Mouse (Mus musculus): ENCODE results near the gene Pck2.

Pck2 gene

DNA sequence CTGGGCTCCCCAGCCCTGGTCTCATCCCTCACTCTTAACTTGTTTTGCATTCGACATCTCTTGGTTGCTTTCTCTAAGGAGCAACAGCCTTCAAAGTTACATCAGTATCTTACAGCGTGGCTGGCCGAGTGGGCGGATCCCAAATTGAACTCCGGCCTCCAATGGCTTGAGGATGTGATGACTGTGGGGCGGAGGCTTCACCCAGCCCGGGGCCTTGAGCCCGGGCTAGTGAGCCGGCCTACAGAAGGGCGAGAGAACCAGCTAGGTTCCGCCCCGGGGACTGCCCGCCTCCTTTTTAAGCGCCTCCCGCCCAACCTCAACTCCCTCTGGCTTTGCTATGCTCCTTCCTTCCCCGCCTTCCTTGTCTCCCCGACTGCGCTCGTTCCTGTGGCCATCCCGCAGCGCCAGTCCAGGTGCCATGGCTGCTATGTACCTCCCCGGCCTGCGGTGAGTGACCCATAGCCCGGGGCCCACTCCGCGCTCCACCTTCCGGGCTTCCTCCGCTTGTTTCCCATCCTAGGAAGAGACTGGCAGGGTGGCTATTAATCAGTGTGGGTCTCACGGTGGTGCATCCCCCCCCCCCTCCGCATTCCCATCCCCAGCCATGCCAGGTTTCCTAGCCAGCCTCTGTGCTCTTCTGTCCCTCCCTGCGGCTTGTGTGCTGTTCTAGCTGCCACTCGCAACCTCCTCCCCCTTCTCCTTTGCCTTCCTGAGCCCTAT, at the start of gene Pck2:
Gene Pck2 (plus strand): TSS at position 200 of the 720 bp plus-strand sequence.
- no peak for DNase-seq (ENCODE audit: low read depth, low spot score)

DNA sequence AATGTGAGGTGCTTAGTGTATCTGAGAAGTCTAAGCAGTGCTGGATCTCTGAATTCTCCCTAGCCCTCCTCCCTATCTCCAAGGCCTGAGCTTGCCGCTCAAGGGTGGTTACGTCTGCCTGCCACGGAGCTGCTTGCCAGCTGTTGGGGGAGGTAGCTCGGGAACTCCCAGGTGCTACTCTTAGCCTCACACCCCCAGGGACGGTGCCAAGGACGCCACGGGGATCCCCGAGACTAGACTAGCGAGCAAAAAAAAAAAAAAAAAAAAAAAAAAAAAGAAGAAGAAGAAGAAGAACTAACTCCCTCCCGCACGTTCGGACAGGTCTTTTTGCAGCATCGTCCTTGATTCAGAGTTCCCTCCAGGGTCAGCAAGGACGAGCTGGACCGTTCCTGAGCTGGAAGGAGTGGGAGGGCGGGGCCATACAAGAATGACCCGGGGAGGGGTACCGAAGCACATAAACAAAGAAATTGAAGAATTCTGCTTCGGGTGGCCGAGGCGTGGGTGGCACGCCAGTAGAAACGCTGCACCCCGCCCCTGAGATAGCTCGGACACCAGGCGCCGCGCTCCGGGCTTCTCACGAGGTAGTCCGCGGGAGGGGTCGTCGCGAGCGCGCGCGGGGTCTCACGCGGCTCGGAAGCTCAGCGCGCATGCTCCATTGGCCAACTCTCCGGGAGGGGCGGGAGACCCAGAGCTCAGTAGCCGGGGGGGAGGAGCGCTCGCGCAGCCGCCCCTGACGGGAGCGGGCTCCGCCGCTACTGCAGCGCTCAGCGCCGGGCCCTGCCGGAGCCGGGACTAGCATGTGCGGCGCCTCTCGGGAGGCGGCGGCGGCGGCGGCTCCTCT, 49.5 kb upstream of the Pck2 start, which contains the start of gene Carmil3:
Gene Carmil3 (plus strand): TSS at position 291 of the 841 bp plus-strand sequence.
- peak; percentile 82 for DNase-seq (ENCODE audit: low read depth, low spot score)

DNA sequence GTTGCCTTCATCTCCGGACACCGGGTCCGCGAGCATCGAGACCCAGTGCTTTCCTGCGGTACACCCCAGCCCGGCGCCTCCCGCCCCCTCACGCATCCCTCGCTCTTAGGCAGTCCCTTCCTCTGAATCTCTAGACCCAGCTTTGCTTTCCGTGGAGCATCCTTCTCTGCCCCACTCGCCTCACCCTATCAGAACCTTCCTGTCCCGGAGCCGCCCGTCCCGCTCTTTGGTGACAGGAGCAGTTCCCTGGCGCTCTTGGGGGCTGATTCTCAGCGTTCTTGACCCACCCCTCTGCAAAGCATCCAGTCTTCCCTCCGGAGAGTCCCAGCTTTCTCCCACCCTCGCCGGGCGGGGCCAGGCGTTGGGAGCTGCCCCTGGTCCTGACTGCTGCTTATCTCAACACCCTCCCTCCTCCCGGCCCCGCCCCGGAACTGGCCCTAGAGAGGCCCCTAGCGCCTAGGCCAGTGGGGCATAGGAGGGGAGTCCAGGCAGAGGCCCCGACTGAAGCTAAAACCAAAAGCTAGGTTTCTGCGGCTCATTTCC, 48.7 kb upstream of the Pck2 start:
- DNase-seq (ENCODE audit: low read depth, low spot score), result no peak

DNA sequence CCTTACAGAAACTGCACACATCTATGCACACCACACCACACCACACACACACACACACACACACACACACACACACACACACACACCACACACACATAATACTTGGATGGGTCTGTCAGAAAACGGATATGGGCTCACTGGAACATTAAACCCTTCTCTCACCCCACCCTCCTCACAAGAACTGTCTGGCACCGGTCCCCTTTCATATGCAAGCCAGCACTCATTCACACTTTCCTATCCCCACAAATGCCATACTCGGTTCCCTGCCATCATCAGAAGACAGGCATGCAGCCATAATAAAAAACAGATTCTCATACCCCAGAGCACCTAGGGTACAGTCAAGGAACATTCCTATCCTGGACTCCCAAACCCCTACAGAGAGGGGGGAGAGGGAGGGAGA, 48.0 kb upstream of the Pck2 start:
- no peak for DNase-seq (ENCODE audit: low read depth, low spot score)

DNA sequence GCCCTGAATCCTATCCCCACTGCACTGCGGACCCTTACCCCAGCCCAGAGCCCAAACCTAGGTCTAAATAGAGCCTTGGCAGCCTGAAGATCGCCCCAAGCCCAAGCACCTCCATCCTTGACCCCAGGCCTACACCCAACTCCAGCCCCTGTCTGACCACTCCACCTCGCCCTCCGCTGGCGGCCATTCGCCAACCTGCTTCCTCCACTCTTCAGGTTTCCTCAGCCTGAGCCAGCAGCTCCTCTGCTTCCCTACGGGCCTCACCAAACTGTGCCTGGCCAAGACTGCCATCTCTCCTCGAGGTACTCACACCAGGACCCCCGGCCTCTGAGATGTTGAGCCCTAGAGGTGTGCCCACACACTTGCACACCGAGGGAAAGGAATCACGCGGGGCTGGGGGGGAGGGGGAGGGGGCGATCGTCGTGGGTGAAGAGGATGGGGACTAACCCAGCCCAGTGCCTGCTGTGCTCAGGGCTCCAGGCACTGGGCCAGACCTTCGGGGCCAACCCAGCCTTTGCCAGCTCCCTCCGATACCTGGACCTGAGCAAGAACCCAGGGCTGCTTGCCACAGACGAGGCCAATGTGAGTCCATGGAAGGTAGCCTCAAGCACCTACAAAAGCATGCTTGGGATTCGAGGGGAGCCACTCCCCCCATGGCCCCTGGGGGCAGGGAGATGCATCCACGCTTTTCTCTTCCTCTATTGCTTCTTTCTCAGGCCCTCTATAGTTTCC, 44.4 kb upstream of the Pck2 start:
- no peak for DNase-seq (ENCODE audit: low read depth, low spot score)

DNA sequence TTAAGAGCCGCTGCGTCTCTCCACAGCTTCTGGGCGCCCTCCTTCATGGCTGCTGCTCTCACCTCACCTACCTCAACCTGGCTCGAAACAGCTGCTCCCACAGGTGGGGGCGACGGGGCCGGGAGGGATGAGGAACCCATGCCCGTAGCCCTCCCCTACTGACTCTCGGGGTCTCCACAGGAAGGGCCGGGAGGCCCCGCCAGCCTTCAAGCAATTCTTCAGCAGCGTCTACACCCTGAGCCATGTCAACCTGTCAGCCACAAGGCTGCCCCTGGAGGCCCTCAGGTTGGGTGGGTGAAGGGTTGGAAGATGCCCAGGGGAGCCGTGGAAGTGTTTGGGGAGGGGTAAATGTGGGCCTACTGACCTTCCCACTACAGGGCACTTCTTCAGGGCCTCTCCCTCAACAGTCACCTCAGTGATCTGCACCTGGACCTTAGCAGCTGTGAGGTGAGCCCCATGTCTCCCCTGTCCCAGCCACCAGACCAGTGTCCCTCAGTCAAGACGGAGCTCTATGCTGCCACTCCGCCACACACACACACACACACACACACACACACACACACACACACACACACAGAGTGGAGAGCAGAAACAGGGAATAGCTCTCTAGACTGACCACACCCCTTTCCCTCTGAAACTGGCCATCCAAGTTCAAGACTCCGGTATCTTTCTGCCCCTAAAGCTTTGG, 43.2 kb upstream of the Pck2 start:
- DNase-seq (ENCODE audit: low read depth, low spot score), result no peak

DNA sequence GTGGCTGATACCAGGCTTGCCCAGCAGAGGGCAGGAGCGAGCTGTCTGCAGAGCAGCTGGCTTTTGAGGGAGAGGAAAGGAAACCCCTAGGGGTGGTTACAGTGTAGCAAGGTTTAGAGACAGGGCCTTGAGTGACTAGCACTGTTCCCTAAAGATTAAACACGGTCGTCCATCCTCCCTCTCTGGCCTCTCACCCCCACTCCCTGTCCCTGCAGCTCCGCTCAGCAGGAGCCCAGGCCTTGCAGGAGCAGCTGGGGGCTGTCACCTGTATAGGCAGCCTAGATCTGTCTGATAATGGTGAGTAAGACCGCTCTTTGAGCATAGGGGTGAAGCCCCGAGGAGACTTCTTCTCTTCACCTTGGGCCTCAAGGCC, 42.6 kb upstream of the Pck2 start:
- peak; percentile 78 for DNase-seq (ENCODE audit: low read depth, low spot score)

DNA sequence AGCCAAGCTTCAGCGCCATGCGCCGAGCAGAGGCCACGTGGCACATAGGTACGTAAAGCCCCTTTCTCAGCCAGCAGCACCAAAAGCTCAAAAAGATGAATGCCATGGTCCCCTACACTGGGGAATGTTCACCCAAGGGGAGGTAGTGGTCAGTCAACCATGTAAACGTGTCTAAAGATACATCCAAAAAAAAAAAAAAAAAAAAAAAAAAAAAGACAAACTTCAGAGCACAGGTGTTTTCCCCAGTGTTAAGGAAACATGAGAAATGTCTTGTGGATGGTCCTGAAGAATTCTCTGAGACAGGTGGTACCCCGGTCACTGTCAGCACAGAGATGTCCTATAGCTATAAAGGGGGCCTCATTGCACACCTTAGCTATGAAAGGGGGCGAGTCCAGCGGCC, 34.5 kb upstream of the Pck2 start:
- DNase-seq (ENCODE audit: low read depth, low spot score), result no peak

DNA sequence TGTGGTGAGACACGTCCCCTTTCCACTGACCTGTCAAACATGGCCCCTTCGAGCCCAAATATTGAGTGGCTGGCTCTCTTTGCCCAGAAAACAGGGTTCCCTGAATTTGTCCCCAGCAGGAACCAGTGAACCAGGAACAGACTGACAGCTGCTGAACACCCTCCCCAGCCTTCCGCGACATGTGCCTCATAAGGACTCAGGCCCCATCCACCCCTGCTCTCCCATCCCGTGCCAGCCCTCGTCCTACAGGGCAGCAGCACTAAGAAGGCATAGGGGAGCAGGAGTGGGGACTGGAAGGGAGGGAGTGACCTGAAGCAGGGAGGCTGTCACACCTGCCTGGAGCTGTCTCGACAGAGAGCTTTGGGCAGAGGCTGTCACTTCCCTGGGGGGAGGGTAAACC, 32.3 kb upstream of the Pck2 start:
- no peak for DNase-seq (ENCODE audit: low read depth, low spot score)

DNA sequence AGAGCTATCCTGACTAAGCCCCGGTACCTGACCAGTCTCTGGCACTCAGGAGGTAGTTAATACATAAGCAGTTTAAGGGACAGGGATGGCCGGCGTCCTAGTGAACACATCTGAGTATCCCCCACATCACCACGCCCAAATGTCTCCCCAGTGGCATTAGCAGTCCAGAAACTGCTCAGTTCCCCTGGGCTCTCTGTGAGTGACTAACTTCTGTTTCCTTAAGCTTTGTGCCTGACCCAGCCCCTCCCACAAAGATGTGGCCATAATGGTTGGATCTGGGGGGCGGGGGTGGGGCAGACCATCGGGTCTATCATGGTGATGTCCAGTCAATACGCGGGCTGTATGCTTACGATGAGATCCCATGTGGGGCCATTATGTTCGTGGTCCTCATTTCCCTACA, 30.5 kb upstream of the Pck2 start:
- DNase-seq (ENCODE audit: low read depth, low spot score), result no peak

DNA sequence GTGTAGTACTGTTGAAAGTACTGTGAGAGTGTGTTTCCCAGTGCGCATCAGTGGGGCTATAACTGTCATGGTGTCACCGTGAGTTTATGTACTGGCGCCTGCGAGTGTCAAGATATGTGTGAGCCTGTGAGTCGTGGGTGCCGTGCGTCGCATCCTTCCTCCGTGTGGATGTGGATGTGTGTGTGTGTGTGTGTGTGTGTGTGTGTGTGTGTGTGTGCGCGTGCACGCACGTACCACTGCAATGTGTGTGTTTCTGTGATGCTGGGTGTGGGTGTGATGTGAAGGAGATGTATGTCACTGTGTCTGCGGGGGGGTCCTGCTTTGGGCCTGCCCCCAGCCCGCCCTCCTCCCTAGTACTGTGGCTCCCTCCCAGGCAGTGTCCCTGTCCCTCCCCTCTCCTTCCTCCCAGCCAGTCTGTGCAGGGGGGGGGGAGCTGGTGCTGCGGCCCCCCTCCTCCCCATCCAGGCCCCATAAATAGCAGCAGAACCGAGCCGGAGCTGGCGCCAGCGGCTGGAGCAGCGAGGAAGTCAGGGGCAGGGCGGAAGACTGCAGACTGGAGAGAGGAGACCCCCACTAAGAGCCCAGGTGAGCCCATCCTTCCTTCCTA, 29.8 kb upstream of the Pck2 start, which contains the start of gene Cpne6:
Gene Cpne6 (plus strand): TSS at position 321 of the 607 bp plus-strand sequence.
- no peak for DNase-seq (ENCODE audit: low read depth, low spot score)

DNA sequence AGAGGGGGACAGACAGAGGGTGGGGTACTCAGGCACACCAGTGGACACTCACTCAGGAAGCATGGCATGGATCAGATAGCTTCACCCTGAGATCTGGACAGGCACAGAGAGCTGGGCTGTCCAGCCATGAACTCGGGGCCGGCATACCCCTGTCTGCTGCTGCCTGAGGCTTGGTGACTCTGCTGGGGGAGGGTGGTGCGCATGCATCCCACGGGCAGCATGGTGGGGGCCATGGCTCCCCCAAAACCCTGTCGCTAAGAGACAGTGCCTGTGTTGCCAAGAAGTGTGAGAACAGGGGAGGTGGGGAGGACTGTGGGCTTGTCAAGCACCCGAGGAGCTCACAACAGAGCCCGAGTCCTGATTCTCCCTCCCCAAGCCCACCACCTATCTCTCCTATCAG, 29.0 kb upstream of the Pck2 start:
- no peak for DNase-seq (ENCODE audit: low read depth, low spot score)

DNA sequence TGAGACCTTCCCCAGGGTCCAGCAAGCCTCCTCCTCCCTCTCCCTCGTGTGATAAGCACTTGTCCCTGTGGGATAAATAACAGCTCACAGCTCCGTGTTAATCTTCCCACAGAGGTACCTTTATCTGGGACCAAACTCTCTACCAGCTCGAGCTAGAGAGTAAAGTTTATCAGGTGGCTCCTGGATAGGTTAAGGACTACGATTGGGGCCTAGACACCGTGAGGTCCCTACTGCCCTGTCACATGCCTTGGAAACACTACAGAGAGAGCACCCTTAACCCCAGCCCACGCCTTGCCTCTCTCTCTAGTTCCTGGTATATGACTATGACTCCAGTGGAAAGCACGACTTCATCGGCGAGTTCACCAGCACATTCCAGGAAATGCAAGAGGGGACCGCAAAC, 26.1 kb upstream of the Pck2 start:
- no peak for DNase-seq (ENCODE audit: low read depth, low spot score)

DNA sequence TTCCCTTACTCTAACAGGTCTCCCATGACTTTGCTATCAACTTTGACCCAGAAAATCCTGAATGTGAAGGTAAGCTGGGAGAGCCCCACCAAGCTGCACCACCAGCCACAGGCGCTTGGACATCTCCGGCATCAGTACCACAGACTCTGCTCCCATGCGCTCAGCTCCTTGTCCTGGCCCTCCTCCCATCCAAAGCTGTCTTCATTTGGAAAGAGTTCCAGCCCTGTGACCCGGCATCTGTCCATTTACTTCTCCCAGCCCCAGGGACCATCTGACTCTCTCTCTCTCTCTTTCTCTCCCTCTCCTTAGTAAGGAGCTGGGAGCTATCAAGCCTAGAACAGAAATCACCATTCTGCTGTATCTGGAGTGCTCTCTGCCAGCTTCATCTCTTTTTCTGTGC, 24.2 kb upstream of the Pck2 start:
- no peak for DNase-seq (ENCODE audit: low read depth, low spot score)

DNA sequence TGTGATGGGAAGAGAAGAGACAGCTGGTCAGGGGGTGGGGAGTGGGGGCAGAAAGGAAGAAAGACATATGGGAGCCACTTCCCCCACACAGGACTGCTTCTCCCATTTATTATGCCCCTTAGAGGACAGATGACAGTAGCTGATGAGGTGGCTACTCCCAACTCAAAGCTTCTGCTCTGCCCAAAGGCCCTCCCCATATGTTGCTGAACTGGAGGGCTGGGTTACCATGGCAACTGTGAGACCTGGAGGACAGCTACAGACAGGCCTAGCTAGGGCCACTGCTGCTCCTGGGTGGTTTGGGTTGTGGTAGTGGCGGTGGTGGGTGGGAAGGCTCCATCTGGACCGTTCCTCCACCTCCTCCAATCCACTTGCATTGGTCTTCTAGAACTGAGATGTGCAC, 21.2 kb upstream of the Pck2 start:
- no peak for DNase-seq (ENCODE audit: low read depth, low spot score)

DNA sequence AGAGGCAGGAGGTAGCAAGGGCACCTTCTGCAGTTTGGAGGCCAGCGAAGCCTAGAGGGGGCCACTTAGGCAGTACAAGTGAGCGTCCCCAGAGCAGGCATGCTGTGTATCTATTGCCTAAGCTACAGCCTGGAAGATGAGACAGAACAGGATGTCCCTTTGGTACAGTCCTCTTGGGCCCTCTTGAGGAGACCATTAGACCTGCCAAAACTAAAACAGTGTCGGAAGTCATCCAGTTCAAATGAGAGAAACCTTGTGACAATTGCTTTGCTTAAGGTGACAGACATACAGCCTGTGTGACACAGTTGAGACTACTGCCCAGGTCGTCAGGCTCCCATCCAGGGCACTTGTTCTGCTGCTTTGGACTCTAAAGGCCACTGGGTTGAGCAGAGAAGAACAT, 20.5 kb upstream of the Pck2 start:
- no peak for DNase-seq (ENCODE audit: low read depth, low spot score)

DNA sequence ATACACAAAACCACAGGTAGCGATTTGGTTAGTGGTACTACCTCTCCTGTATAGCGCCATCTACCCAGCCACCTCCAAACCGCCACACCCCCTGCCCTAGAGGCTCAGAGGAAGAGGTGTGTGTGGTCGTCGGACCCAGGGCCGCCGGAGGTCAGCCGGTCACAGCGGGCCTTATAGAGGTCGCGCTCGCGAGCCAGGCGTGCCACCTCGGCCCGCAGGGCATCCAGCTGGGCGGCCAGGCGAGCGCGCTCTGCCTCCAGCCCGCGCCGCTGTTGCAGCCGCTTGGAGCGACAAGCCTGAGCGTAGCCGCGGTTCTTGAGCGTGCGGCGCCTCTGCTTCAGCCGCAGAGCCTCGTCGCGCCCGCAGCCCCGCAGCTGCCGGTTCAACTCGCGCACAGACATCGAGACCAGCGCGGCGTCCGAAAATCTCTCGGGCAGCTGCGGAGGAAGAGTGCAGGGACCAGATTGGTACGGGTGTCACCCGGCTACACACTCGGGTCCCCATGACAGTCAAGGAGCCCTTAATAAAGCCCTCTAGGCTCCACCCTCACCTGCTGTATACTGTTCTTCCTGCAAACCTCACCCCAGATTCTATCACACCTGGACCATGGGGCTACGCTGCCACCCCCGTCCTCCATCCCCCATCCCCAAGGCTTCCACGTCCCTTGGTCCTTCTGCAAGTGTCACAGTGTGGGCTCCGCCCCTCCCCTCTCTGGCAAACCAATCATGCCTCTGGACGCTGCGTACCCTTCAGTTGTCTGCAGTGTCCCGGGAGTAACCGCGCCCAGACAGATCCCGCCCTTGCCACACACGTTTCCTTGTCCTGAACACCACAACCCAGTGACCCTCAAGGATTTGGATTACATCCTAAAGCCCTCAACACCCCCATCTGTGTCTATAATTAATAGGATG, 19.4 kb upstream of the Pck2 start:
- peak; percentile 82 for DNase-seq (ENCODE audit: low read depth, low spot score)

DNA sequence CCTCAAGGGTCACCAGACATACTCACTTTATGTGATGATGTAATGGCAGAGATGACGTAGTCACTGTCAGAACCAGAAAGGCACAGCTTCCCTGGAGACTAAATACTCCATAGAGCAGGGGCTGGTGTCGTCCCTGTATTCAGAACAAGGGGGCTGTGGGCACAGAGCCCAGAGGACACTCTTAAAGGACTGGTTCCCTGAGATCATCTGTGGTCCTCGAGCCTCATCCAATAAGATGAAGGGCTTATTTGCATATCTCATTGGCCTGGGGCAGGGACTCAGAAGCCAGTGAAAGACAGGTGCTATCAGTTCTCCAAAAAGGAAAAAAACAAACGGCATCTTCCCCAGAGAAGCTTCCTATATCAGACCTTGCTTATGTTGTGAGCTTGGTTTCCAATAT, 16.0 kb upstream of the Pck2 start:
- peak; percentile 63 for DNase-seq (ENCODE audit: low read depth, low spot score)

DNA sequence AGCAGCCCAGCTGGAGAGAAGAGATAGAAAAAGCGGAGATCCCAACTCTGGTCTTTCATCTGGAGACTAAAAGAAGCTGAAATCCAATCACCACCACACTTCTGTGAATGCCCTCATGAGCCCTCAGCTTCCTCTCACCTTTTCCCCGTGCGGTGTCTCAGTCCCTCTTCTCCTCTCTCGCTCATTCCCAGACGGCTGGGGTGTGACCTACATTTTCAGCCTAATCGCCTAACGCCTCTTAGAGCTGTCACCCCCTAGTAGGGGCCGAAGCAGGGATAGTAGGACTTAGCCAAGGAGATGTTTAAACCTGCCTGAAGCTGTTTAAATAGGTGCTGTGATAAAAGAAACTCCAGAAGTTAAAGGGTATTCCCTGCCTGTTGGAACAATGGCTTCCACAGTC, 15.3 kb upstream of the Pck2 start, which contains the start of gene Nrl:
Gene Nrl (minus strand): TSS at position 197 of the 400 bp plus-strand sequence.
- peak; percentile 79 for DNase-seq (ENCODE audit: low read depth, low spot score)

DNA sequence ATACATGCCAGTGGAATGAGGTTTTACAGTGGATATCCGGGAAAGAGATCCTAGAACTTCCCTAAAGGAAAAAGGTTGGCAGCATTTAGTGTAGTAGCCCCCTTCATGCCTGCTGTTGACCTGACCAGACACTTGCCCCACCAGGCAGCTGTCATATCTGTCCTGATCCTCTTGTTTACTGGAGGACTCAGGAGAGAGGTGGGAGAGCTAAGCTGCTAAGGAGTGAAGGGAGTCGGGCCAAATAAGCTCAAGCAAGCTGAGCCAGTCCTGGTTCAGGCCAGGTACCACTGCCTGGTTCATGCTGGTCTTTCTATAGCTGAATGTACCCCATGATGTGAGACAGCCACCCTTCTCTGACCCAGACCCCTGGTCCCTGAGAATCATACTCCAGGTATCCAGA, 13.4 kb upstream of the Pck2 start:
- peak; percentile 58 for DNase-seq (ENCODE audit: low read depth, low spot score)

Data from retina, postnatal 7 days (tissue).